Mouse (Mus musculus): ENCODE data around the gene Btbd10.

DNA sequence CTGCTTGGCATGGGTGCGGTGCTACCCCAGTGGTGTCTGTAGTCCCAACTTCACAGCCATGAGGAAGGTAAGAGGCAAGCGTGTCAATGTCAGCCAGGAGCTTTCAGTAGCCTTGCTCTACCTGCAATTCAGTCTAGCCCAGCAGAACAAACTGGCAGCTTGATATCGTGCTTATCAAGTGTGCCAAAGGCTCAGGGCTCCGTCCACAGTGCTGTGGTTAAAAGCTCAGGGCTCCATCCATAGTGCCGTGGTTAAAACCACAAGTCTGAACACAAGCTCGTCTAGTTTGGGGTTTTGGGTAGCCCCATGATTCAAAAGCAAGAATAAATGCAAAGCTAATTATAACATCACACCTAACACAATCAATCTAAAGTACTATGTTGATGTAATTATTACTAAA is 74.6 kb downstream of the Btbd10 start:
- TF ChIP-seq CTCF (IDR thresholded peaks at IDR 0.05; ENCODE audit: extremely low read depth, insufficient read length, insufficient replicate concordance, low read depth, low read length), result no peak
- no peak for TF ChIP-seq POLR2A (IDR thresholded peaks at IDR 0.05; ENCODE audit: low read depth, low read length)
